Mouse (Mus musculus) lung, adult 2 months (tissue): Measurements from ENCODE around the gene Pctp.

Experiments used
- CTCF ChIP-seq: fragments of 200-500 bp; IDR thresholded peaks from 2 replicates; pipeline ENCODE4 v1.5.1; 2011; ENCODE audit warnings: mild to moderate bottlenecking, low read length, control low read depth; ENCODE audit not compliant: insufficient read depth
- POLR2A ChIP-seq: fragments of 200-500 bp; IDR thresholded peaks from 2 replicates; pipeline ENCODE4 v1.6.1; 2011; ENCODE audit warnings: low read depth, mild to moderate bottlenecking, control low read depth, low read length, borderline replicate concordance; ENCODE audit errors: extremely low read depth

DNA sequence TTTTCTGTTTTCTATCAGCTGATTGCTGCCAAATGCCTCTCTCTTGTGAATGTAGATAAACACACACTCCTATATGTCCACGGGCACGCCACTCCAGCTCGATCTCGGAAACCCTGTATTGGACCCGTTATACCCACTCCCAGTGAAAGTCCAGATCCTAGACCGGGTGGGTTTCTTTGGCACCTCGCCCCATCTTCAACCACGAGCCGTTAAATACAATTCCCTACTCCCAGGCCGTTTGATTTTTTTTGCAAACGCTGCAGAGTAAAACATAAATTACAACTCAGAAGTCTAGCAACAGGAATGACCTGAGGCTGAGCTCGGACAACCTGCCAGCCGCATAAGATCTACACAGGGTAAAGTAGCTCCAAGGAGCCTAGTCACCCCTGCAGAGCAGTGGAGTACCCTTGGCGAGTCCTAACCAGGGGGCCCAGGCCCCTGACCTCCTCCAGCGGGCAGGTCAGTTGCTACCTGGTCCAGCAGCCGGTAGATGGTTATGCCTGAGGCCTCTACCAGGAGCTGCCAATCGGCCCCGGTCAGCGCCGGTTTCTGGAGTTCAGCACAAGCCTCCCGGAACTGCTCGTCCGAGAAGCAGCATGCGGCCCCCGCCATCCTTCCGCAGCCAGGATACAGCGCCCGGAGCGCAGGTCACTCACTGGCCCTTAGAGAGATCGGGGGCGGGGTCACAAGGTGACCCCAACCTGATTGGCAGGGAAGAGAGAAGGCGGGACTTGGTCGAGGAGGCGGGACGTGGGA lies at the start of gene Pctp:
- TF ChIP-seq CTCF (no peak), POLR2A (no peak; the same call in 1 of the 2 replicates)
